Mouse (Mus musculus): ENCODE measurements around the gene Slc22a17.
"Not testable (repeated sequence)": the region's sequence is repeated elsewhere in the genome, so short reads cannot be mapped to it uniquely, and the experiment has no call there.

The Slc22a17 gene

DNA sequence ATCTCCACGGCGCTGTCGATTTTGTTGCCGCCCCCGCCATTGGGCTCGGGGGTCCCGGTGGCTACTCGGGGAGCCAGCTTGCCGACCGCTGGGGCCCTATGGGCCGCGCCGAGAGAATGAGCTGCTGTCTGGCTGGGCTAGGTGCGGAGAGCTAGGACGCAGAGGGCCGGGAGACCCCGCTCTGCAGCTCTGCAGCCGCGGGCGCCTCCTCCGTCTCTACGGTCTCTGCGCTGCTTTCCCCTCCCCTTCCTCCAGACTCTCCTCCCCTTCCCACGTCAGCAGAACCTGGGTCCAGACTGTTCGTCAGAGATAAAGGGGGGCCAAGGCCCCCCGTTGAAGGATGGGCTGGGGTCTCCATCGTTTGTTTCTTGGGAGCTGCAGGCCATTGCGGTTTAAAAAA lies at the start of gene Slc22a17:
Slc22a17 (minus strand) TSS at position 247 of the 400 bp plus-strand sequence.
- DNase-seq (ENCODE audit: low spot score) = peak; percentile 89

DNA sequence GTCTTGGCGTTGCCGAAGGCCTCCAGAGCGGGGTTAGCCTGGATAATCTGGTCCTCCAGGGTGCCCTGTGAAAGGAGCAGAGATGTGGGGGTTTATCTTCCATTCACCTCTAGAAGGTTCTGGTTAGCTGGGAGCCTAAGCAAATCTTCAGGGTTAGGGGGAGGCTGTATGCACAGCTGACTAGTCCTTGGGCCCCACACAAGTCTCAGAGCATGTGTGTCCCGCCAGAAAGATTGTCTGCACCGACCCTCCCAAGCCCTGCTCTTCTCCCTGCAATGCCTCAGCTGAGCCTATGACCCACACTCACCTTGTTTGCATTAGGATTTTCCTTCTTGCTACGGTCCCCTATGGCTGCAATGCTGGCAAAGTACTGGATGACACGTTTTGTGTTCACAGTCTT lies 49.8 kb upstream of the Slc22a17 start:
- DNase-seq (ENCODE audit: low spot score) = no peak

DNA sequence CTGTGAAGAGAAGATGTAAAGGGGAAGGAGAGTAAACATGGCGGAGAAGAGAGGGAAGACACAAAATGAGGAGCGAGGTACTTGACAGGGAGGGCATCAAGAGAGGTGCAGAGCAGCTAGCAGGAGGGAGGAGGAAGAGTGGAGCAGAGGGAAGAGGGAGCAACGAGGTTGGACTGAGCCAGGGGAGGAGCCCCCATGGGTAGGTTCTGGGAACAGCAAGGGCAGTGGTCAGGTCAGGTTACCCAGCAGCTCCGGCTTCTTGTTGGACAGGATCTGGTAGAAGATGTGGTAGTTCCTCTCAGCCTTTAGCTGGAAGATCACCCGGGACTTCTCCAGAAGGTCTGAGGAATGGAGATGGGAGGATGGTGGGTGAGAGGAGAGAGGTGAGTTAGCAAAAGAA lies 48.6 kb upstream of the Slc22a17 start:
- DNase-seq (ENCODE audit: low spot score) = no peak

DNA sequence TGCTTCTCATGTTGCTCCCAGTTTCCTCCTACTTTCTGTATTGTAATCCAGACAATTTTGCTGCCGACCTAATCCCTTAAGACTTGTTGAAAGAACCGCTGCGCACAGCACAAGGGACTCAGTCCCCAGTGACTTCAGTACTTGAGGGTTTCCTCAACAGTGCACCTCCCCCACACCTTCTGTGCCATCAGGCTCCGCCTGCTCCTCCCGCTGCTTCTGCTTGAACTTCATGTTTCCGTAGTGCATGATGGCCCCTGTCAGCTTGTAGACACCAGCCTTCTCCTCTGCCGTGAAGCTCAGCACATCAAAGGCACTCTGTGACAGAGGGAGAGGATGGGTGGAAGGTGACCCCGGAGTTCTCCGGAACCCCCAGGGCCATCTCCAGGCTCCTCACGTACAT lies 47.8 kb upstream of the Slc22a17 start:
- peak; percentile 33 for DNase-seq (ENCODE audit: low spot score)

DNA sequence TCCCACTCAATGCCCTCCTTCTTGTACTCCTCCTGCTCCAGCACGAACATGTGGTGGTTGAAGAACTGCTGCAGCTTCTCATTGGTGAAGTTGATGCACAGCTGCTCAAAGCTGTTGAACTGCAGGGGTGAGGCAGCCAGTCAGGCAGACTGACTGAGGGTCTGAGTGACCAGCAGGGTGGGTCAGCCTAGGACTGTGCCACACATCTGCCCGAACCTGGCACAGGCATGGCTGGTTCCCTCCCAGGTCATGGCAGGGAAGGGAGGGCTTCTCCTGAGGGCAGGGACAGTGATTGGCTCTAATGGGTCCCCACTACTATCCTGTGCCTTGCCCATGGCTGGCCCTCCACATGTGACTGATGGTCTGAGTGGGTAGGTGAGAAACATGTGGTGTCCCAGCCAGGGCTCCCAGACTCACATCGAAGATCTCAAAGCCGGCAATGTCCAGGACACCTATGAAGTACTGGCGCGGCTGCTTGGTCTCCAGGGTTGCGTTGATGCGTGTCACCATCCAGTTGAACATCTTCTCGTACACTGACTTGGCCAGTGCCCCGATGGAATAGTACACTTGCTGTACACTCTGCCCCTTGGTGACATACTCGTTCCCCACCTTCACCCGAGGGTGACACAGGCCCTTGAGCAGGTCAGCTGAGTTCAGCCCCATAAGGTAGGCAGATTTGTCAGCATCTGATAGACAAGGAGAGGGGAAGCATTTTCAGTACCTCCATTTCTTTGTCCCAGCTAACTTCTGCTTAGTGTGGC lies 47.1 kb upstream of the Slc22a17 start:
- DNase-seq (ENCODE audit: low spot score) = not testable (repeated sequence)

DNA sequence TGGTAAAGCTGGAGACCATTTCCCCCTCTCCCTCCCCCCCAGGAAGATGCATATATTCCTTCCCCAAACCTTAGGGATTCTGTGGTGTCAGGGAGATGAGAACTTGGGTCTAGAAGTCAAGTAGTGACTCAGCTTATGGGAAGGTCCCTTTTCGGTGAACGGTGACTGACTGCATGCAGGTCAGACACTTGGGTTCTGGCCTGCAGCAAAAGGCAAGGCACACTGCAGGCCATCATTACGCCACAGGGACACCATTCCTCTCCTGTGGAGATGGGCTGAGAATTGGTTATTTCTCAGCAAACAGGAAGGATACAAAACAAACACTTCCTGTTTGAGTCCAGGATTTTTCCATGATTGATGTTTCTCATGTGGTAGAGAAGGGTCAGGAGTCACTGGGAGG lies 46.3 kb upstream of the Slc22a17 start:
- no peak for DNase-seq (ENCODE audit: low spot score)

DNA sequence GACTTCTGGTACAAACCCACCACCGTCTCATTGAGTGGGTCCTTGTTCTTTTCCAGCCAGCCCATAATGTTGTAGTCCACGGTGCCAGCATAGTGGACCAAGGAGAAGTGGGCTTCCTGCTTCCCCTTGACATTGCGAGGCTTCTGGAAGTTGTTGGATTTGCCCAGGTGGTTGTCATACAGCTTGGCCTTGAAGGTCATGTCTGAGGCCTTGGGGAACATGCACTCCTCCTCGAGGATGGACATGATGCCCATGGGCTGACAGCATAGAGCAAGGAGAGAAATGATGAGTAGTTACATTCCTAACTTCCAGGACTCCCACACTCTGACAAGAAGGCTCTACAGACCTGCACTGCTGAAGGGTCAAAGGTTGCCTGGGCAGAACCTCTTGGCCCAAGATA lies 45.6 kb upstream of the Slc22a17 start:
- no peak for DNase-seq (ENCODE audit: low spot score)

DNA sequence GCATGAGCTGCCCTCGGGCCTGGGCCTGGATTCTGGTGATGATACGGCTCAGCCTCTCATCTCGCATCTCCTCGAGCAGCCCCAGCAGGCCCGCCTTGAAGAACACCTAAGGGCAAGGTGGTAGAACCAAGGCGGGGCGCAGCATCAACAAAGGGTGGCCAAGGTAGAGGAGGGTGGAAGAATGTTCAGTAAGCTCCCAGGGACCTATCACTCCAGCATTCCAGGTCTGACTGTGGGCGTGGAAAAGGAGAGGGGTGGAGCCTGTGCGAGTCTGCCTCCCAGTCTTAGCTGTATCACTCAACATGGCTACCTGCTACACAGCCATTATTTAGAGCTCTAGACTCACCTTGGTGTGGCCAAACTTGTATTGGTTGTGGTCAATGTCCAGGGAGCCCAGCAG lies 43.6 kb upstream of the Slc22a17 start:
- DNase-seq (ENCODE audit: low spot score) = no peak

DNA sequence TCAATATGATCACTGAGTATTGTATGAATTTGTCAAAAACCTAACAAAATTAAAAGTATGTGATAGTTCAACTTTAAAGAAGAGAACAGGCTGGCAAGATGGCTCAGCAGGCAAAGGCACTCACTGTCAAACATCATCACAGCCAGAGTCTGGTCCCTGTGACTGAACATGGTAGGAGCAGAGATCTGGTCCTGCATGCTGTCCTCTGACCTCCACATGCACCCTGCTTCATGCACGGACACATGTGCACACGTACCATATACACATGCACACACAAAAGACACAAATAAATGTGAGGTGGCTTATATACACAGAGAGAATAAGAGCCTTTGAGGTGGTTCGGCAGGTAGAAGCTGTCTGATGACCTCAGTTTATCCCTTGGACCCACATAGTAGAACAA lies 42.5 kb upstream of the Slc22a17 start:
- DNase-seq (ENCODE audit: low spot score) = no peak

DNA sequence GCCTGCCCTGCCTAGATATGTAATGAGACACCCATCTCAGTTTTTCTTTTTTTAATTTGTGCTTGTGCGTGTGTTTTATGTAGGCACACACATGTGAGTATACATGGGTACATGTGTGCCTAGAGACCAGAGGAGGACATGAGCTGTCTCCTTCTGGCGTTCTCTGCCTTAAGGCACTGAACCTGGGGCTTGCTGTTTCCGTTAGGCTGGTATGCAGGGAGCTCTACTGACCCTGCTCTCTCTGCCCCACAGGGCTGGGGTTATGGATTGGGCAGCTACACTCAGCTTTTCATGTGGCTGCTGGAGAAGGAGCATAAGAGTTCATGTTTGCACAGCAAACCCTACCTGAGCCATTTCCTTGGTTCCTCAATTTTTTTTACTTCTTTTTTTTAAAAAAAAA lies 41.5 kb upstream of the Slc22a17 start:
- DNase-seq (ENCODE audit: low spot score) = no peak

DNA sequence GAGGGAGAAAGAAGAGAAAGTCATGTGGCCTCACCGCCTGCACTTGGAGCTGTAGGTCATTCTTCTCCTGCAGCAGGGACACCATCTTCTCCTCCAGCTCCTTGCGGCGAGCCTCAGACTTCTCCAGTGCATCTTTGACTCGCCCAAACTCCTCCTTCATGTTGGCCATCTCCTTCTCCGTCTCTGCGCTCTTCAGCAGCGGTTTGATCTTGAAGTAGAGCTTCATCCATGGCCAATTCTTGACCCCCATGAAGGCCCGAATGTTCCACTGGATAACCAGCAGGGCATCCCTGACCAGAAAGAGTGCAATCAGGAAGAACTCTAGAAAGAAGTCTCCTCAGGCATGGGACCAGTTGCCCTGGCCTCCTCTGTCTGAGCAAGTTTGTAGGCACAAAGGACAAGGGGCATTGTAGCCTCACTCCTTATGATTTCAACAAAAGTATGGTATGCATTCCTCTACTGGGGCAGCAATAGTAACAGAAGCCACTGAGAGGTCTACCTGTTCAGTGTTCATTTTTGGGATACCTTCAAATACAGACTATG lies 40.8 kb upstream of the Slc22a17 start:
- no peak for DNase-seq (ENCODE audit: low spot score)

DNA sequence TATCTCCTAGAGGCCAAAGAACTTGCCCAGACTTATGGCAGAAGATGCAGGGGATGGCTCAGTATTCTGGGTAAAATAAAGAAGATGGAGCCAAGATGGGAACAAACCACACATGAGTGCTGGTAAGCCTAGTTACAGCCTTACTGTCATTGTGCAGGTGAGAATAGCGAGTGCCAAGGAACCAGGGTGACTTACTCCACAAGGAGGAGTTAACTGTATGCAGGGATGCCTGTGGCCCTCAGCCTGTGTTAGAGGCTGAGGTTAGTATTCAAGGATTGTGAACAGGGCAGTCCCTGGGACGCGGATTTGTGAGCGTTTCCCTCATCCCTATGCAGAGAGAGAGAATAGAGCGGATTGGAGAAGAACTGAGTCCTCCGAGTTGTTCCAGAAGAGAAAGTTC lies 38.7 kb upstream of the Slc22a17 start:
- no peak for DNase-seq (ENCODE audit: low spot score)

DNA sequence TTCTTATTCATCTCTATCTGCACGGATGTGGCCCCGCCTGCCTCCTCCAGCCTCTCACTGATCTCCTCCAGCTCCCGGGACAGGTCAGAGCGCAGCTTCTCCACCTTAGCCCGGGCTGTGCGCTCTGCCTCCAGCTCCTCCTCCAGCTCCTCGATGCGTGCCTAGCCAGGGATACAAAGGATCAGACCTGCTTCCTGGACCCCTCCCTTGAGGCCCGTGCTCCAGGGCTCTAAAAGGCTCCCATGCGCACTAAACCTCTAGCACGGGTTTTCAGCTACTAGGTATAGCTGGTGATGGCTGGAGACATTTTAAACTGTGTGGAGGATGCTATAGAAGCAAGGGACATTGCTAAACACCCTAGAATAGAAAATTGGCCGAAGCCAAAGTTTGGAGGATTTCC lies 37.6 kb upstream of the Slc22a17 start:
- no peak for DNase-seq (ENCODE audit: low spot score)

DNA sequence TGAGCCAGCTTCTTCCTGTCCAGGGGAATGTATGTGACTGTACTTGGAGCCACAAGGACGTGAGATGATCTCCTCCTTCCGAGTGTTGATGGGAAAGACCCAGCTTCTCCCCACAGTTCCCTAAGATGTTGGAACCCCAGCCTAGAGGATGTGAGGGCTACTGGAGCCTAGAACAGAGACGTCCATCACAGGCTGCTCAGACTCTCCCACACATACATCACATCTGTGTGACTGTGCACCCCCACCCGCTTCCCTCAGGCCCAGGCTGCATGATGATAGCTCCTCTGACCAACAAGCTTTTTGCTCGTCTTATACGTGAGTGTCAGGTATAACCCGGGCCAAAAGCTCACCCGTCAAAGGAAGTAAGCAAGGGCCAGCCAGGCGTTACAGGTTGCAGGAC lies 35.8 kb upstream of the Slc22a17 start:
- no peak for DNase-seq (ENCODE audit: low spot score)

DNA sequence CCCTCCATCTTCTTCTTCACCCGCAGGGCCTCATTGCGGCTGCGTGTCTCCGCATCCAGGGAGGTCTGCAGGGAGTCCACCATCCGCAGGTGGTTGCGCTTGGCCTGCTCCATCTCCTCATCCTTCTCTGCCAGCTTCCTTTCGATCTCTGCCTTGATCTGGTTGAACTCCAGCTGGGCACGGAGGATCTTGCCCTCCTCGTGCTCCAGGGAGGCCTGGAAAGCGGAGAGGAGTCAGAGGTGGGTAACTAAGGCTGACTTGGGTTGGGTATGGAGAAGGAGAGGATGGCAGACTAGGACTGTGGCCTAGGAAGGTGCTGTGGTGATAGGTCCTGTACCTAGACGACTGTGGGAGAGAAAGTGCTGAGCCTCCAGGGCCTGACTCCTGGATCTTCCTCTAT lies 34.1 kb upstream of the Slc22a17 start:
- DNase-seq (ENCODE audit: low spot score) = not testable (repeated sequence)

DNA sequence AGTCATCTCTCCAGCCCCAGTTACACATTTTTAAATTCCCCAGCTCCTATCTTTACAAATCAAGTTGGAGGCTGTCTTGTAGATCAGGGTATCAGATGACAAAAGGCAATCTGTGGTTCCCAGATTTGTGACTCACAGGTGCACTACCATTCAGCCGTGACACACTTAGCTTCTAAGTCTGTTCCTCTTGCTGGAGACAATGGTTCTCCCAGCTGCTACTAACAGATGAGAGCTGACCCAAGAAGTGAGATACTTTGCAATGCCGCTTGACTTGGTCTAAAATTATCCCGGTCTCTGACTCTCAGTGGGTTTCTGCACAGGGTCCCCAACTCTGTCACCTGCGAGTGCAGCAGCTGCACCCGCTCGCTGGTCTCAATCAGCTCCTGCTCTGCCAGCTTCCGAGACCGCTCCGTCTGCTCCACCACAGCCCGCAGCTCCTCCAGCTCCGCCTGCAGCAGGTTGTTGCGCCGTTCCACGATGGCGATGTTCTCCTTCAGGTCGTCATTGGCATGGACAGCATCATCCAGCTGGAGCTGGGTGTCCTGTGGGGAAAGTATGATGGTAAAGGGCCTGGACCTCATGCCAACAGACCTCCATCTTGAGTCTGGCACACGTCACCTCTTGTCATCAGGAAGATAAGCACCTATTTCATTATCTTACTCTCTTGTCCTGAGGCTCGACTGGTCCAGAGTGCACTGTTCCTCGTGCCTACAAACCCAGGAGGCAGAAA lies 33.2 kb upstream of the Slc22a17 start:
- no peak for DNase-seq (ENCODE audit: low spot score)

DNA sequence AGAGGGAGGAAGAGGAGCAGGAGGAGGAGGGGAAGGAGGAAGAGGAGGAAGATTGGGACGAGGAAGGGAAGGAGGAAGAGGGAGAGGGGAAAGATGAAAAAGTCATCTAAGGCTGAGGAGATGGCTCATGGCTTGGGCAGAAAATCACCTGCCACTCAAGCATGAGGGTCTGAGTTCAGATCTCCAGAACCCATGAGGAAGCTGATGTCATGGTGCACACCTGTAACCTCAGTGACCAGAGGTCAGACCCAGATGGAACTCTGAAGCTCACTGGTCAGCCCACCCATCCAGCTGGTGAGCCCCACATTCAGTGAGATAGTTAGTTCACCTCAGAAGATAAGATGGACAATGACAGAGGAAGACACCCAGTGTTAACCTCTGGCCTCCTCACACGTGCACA lies 32.0 kb upstream of the Slc22a17 start:
- DNase-seq (ENCODE audit: low spot score) = no peak

DNA sequence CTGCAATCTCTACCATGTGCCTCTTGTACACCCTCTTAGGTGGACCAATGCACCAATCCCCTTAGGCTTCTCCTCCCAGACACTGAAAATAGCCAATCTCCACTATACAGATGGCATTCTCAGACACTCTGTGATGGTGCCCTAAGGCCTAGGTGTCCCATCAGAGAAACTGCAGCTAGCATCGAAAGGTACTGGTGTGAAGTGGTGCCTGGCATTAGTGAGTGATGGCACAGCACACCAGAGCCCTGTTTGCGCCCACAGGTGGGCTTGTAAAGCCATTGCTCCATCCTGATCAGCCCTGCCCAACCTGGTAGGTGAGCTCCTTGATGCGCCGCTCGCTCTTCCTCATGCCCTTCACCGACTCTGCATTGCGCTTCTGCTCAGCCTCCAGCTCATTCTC lies 31.0 kb upstream of the Slc22a17 start:
- DNase-seq (ENCODE audit: low spot score) = no peak

DNA sequence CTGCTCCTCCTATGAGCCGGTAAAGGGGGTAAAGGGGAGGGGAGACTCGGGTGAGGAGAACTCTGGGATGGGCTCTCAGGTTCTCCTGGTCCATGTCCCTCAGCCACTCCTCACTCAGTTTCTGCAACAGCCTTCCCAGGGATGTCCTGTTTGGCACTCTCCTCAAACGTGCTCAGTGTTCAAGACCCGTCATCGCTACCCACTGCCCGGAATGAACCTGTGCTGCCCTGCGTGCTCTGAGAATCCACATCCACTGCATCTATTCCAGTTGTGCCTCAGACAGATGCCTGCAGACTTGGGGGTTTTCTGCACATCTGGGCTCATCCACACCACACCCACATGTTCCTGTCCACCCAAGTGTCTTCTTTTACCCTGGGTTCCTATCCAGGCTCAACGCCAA lies 29.5 kb upstream of the Slc22a17 start:
- DNase-seq (ENCODE audit: low spot score) = no peak

DNA sequence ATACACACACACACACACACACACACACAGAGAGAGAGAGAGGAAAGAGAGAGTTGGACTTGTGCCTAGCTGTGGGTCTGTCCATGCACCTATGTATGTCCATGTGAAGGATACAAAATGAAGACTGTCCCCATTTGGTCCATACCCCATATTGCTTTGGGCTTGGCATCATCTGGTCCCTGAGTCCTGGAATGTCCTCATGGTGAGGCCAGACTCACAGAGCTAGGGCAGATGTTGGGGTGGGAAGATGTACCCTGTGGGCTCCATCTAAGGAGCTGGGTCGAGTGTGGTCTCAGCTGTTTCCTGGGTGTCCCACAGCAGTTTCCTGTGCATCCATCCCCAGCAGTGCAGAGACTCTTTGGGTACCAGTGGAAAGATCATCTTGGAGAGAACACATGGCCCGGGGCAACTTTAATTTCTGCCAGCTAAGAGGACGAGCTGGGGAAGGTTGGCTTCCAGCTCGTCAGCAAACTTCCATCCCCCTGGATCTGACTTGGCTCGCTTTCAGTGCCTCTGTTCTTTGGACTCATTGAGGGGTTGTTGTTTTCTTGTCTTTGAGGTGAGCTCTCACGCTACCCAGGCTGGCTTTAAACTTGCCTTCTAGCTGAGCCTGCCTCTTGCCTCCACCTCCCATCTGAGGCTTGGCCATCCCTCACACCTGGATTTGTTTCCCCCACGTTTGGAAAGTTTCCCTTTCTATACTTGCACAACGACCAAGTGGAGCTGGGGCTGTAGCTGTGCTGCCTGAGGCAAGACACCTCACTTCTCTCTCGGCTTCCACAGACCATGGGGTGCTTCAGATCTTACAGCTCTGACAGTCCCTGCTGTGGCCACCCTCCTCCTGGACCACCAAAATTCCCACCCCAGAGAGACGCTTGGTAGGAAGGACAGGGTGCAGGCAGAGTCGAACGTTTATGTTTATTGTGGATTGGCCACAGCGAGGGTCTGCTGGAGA lies 28.4 kb upstream of the Slc22a17 start:
- no peak for DNase-seq (ENCODE audit: low spot score)

DNA sequence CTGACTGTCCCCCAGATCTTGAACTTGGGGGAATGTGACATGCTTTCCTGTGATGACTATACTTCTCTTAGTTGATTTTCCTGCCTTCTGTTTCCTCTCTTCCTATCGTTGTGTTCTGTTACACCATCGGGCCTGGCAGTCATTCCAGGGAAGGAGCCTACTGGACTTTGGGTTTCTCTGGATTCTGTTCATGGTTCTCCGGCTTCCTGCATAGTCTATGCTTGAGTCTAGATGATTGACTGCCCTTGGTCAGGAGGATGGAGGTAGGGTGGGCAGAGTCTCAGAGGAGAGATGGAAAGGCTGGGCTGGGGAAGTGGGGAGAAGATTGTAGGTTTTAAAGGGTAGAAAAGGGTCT lies 27.2 kb upstream of the Slc22a17 start:
- DNase-seq (ENCODE audit: low spot score) = no peak

DNA sequence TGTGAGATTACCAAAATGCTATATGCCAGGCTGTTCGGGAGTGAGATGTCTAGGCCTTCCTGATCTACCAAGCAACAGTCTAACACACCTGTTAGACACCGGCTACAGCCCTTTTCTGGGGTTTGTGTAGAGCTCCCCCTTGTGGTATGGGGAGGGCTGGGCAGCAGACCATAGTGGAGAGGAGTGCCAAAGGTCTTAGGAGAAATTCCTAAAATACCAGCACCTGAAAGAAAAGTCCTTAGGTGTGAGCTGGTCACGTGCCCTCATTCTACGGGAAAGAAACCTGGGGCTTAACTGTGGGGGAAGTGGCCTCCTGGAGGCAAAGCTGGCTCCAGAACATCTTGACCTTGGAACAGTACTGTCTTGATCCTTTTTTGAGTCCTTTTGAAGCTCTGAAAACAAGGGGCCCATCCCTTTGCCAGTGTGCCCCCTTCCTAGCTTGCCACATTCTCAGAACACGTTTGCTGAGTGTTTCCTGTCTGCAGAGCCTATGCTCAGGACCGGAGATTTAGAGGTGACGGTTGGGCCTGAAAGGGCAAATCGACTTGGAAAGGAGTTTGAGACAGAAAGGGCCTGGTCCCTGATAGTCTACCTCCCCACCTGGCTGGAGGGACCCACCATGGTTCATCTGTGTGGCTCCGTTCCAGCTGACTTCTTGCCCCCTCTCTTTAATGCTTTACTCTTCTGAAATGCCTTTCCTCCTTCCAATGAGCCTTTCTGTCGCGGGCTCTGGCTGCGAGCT lies 26.7 kb upstream of the Slc22a17 start:
- peak; percentile 73 for DNase-seq (ENCODE audit: low spot score)
